Mouse (Mus musculus) heart, adult 8-10 months (tissue): ENCODE data around the gene Cd177. TPM values are rescaled to one million over a fixed set of nuclear protein-coding genes. Genes with fewer than 3 reads are reported as not detected.
"Not testable (repeated sequence)": the region's sequence is repeated elsewhere in the genome, so short reads cannot be mapped to it uniquely, and the experiment has no call there.

Source experiments
- DNase-seq: peaks from one replicate; pipeline ENCODE4 v3.0.0; 2022; ENCODE audit warnings: low spot score
- total RNA-seq, 4 experiments: library from RNA; stranded (reverse); gene quantifications; 2 replicates each; pipeline ENCODE4 v1.2.4; 2022

The Cd177 gene
- 1 to 10 TPM in 1 of 4 experiments, not detected in 3; 1.6 TPM for total RNA-seq

DNA sequence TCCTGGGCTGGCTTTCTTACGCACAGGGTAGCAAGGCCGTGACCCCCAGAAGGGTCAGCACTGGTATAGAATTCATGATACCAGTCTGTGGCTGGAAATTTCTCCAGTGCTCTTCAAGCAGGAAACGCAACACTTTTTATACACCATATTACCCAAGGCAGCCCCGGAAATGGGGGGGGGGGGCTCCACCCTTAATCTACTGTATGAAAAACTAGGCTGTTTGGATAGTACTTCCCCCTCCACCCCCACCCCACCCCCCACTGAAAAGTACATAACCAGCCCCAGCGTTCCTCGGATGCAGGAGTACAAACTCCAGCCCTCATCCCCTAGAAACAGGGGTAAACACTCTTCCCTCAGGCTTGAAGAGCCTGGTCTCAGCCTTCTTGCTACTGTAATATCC, at the start of gene Cd177:
Cd177 (minus strand) TSS at position 101 of the 400 bp plus-strand sequence.
- no peak for DNase-seq

DNA sequence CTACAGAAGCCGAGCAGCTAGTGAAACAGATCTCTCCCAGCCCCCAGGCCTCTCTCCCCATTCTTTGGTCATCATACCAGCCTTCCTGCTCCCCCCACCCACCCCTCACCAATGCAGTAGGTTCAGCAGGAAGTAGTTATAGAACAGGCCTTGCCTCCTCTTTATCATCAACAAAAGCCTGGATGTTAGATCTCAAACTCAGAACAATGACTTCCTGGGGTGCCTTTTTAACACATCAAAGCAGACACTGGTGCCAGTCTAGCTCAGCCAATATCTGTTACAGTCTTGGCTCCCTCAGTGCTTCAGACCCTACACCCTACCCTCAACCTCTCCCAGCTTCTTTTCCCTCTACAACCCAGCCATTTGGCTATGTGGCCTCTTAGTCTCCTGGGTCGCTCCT, 48.9 kb upstream of the Cd177 start:
- no peak for DNase-seq

DNA sequence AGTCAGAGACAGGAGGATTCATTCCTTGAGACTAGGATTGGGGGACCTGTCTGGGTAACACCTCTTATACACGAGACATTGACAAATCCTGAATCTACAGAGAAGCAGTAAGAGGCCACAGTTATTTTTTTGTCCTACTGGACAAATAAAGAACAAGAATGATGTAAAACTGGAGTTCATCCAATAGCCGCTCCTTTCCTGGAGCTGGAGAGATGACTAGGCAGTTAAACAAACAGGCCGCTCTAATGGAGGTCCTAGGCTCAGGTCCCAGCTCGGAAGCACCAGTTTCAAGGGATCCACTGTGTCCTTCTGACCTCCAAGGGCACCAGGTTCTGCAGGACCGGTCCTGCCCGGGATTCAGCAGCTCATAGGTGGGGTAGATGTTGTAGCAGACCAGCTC, 44.7 kb upstream of the Cd177 start:
- no peak for DNase-seq

DNA sequence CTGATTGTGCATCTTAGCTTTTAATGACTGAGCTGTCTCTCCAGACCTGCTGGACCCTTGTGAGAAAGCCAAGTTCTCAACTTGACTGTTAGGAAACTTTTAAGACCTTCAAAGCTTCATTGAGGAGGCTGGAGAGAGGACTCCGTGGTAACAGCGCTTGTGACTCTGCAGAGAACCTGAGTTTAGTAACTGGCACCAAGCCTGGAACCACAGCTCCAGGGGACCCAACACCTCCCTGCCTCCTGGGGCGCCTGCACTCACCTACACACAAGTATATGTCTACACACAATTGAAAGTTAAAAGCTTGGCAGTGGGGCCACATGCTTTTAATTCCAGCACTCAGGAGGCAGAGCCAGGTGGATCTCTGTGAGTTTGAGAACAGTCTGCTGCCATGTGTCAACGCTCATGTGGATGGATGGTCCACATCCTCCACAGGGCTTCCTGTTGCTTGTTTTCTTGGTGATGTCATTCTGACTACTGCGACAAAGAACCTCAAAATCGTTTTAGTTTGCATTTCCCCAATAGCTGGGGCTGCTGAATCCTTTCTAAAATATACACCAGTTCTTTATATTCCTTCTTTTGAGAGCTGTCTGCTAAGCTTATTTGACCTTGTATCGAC, 42.1 kb upstream of the Cd177 start:
- no peak for DNase-seq

DNA sequence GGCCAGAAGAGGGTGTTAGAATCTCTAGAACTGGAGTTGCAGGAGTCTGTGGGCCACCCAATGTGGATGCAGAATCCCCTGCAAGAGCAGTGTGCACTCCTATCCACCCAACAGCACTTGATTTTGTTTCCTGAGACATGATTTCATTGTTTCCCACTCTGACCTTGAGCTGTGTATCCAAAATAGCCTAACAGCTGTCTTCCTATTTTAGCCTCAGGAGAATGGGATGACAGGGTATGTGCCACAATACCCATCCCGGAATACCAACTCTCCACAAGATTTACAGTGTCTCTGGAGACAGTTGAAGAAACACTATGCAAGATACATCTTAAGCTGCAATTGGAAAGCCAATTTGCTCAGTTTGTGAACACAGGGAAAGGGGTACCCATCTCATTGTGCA, 37.8 kb upstream of the Cd177 start:
- DNase-seq, result no peak

DNA sequence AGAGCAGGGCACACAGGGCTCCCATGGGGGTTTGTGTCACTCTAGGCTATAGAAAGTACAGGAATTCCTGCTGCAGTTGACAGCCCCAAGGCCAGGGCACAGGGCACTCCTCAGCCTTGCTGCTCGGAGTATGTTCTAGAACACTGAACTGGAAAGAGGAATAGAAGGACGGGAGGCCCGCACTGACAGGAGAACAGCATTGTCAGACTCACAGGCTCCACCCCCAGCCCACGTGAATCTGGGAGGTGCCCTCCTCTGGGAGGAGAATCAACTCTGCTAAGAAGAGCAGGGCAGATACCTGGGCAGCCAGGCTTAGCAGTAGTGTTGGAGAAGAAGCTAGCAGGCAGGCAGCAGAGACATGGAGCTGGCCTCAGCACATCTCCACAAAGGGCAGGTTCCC, 16.8 kb upstream of the Cd177 start, which contains the start of gene Ceacam10:
Ceacam10 (plus strand) TSS at position 289 of the 400 bp plus-strand sequence.
- not testable (repeated sequence) for DNase-seq

DNA sequence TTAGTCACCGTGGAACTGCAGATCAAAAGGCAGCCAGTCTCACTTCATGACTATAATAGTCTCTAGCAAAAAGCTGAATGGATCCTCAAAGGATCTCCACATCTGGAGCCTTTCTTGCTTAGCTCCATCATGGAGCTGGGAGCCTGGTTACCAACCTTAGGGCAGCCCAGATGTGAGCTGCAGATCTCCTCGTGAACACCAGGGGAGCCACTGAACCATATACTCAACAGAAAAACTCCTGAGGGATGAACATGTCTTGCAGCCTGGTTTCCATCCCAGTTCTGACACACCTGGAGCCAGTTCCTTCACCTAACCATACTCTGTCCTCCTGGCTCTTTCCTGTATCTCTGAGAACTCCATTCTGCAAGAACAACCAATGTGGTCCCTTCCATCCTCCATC, 16.0 kb upstream of the Cd177 start:
- DNase-seq, result no peak

DNA sequence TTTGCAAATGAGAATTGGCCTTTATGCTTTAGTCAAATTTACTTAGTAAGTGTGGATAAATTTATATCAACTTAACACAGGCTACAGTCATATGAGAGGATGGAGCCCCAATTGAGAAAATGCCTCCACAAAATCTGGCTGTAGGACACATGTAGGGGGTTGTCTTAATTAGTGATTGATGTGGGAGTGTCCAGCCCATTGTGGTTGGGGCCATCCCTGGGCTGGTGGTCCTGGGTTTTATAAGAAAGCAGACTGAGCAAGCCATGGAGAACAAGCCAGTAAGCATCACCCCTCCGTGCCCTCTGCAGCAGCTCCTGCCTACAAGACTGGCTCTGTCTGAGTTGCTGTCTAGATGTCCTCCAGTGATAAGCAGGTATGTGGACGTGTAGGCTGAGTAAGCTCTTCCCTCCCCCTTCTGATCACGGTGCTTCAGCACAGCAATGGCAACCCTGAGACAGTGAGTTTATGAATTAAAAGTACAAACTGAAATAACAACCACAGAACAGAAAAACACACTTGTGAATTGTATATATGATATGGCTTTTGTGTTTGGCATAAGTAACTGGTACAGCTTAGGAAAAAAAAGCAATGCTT, 13.9 kb upstream of the Cd177 start:
- no peak for DNase-seq

DNA sequence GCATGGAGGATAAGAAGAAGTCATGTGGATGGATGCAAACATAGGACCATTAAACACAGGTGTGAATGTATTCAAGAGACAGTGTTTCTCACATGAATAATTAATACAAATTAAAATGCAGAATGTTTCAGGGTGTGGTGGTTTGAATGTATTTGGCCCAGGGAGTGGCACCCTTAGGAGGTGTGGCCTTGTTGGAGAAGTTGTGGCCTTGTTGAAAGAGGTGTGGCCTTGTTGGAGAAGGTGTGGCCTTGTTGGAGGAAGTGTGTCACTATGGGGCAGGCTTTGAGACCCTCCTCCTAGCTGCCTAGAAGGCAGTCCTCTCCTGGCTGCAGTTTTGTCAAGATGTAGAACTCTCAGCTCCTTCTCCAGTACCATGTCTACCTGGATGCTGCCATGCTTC, 11.2 kb upstream of the Cd177 start:
- DNase-seq, result no peak

DNA sequence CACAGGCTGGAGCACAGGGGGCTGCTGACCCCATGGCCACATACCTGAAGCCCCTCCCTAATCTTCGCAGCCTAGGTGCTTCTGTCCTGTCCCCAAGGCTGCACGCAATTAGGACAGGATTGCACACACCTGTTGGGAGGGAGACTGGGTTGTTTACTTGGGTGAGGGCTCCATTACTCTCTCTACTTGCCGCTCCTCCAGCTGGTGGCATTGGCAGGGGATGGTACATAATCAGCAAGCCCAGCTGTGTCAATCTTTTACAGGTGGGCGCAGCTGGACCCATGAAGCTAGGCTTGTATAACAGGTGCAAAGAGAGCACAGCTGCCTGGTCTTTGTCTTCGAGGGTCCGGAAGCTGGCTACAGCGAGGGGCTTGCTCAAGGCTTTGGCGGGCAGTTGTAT, 2.5 kb upstream of the Cd177 start:
- DNase-seq, result no peak

DNA sequence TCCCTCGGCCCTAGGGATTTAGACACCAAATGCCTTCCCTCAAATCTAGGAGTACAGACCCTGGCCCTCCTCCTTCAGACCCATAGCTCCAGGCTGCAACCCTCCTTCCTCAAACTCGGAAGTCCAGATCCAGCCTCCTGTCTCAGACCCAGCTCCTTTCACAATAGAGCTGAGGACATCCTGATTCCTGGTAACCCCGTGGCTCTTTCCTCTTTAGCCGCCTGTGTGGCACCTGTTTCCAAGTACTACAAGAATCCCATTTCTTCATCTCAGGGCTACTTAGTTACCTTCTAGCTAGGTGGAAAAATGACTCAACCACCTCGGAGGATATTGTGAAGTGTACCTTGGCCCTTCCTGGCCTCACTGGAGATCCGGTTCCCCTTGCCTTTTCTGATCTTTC, 1.1 kb upstream of the Cd177 start:
- no peak for DNase-seq

DNA sequence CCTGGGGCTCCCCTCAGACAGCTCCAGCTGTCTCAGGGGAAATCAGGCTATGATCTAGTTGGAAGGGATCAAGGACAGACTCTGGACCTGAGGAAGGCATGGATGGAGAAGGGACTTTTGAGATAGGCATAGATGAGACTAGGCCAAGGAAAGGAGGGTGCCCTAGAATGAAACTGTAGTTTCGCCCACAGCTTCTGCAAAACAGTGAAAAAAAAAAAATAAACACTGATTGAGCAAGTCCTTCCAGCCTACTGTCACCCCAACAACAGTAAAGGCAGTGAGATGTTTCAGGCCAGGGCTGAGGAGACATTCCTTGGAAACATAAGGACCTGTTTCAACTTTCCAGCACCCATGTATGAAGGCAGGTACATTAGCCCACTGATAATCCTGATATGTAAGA, 1.6 kb downstream of the Cd177 start:
- DNase-seq, result no peak

DNA sequence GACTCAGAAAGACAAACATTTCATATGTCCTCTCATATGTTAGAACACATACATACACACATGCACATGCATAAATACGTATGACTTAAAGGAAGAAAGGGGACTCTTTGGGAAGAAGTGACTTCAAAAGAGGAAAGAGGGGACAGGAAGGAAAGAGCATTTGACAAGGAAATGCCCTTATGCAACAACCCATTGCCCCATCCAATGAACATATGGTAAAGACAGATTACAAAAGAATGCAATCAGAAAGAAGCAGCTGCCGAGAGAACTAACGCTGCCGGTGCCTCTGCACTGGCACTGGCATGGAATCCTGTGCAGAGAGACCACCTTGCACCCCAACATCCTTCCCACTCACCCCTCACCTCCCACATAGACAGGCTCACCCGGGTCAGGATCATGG, 6.6 kb downstream of the Cd177 start:
- no peak for DNase-seq

DNA sequence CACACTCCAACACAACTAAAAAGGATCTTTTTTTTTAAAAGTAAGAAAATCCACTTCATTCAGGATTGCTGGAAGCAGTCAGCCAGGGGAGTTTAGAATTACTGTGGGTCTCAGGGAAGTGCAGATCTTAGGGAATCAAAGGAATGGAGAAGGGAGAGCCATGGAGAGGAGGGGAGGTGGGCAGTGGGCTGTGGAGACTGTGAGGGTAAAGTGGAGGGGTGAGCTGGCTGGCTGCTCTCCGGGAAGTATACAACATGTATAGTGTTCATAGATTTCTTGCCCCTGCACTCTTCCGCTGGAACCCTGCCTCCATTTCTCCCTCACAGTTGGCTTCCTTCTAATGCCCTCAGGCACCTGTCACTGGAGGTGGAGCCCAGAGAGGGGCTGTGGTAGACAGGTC, 8.5 kb downstream of the Cd177 start:
- no peak for DNase-seq

DNA sequence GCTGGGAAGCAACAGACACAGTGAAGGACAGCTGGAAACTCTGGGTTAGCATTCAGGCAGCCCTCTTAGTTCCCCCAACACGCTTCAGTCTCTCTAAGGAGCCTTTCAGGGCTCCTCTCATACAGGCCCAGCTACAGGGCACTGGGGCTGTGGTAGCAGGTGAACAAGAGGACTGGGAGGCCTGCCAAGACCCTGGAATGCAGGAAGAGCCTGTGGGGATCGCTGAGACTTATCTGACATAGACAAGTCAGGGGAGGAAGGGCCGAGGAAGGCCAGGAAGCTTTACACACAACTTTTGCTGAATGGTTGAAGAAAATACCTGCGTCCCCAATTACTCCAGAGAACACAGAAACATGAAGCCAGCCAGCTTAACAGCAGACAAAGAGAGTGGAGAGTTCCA, 9.4 kb downstream of the Cd177 start:
- no peak for DNase-seq

DNA sequence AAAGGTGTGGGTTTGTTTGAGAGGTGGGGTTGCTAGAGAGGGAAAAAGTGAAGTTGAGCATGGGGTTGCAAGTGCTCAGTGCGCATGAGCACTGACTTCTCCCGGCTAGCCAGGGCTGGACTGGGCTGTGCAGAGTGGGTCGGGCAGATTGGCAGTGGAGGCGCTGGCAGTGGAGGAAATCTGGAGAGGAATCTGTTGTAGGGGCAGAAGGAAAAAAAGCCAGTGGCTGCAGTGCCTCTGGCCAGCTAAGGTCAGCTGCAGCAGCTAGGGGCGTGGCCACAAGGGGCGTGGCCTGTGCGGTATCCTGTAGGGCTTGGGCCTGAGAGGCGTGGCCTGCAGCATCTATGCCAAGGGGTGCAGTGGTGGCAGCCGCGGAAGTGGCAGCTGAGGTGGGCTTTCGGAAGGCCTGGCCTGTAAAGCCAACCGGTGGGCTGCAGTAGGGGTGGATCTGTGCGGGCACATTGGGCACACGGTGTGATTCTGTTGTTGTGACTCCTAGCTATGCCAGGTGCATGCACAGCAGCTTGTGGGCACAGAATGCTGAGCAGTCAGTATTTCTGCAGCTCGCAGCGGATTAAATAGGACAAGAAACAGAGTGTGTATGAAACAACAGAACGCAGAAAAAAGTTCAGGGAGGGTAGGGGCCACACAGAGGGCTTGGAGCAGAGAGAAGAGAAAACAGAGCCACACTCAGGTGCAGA, 24.0 kb downstream of the Cd177 start:
- DNase-seq, result no peak

DNA sequence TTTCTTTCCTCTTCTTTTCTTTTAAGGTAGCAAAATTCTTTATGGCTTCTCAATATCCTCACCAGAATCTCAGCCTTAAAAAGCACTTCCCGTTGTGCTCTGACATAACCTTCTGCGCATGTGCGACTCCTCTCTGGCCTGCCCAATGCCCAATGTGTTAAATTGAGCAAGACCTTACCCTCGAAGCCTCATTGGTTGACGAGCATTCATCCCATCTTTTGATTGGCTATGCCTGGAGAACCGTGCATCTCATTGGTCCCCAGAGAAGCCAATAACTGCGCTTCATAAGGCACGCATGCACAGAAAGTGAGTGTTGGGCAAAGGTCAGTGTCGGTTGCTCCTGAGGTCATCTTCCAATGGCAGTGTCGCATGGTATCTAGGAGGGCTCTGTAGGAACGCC, 33.3 kb downstream of the Cd177 start, which contains the start of gene Gm4763:
Gm4763 (minus strand) TSS at position 101 of the 400 bp plus-strand sequence.
- not testable (repeated sequence) for DNase-seq

DNA sequence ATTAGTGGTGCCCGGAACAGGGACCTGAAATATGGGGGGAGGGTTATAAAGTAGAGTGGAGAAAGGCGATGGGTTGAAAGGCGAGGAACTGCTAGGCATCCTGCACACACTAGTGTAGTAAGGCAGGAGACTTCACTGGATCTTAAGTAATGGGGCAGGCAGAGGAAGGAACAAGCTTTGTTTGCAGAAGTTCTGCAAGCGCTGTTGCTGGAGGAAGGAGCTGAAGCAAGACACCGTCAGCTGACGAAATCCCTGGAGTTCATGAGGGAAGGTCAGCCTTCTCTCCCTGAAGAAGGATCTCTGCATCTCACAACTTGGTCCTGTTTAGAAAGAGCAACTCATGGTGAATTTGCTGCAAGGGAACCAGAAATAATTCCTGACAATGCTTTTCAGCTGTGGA, 45.1 kb downstream of the Cd177 start:
- DNase-seq, result no peak

DNA sequence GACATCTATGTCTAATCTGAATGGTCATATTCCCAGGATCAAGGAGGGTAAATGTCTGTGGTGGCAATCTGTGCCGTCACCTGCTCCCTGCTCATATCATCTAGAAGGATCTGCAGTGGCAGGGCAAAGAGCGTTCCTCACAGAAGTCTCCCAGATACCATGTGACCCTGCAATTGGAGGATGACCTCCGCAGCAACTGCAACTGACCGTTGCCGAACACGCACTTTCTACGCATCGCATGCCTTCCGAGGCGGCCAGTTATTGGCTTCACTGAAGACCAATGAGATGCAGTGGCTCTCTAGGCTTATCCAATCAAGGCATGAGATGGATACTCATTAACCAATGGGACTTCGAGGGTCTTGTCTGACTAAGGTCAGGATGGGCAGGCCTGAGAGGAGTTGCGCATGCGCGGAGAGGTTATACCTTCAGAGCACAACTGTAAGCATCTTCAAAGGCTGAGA, 51.2 kb downstream of the Cd177 start, which contains the start of gene BC049730:
BC049730 (plus strand) TSS at position 411 of the 461 bp plus-strand sequence.
- no peak for DNase-seq

DNA sequence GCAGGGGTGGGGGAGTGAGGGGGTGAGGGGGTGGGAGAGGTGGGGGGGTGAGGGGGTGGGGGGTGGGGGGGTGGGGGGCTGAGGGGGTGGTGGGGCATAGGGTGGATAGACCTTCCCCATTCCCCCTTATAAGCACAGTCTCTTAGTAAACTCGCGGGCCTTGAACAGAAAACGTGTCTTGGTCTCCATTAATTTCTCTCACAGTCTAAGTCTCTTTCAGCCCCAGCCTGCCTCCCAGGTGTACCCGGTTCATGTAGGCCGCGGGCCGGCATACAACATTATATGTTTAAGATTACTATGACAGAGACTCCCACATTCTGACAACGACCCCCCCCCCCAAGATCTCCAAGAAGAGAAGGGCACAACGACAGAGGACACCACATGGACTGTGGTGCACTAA, 57.3 kb downstream of the Cd177 start:
- DNase-seq, result not testable (repeated sequence)

DNA sequence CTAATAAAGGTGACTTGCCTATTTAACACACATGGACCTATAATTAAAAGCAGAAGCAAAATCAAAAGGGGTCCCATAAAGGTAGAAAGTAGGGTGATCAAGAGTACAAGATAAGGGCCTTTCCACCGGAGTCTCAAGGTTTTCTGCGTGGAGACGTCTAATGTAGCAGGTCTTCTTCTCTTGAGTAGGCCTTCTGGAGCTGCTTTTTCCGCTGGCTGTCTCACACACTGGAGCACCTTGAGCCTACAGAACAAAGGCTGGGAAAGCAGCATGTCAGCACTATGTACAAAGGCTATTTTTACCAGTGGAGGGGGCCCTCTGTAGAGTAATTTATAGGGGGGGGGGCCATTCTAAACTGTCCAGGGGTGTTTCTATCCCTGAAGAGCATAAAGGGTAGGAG, 62.2 kb downstream of the Cd177 start:
- DNase-seq, result not testable (repeated sequence)
